Mouse (Mus musculus) gastrocnemius, adult 18-20 months (tissue): ENCODE results near the gene Fhl3. TPM values are rescaled to one million over a fixed set of nuclear protein-coding genes. Genes with fewer than 3 reads are reported as not detected.

ENCODE experiments used
- DNase-seq: peaks from one replicate; pipeline ENCODE4 v3.0.0; 2021; ENCODE audit warnings: low spot score
- microRNA-seq: library from miRNA; unstranded; fragments of <30 nt; microRNA quantifications from one replicate; pipeline ENCODE4 v1.2.0, GENCODE M21; 2021
- total RNA-seq, 2 experiments: library from RNA; stranded (reverse); gene quantifications; 2 replicates each; pipeline ENCODE4 v1.2.3; 2021

Gene Fhl3
- total RNA-seq, 2 experiments from 2014 or later: 271 to 315 TPM

DNA sequence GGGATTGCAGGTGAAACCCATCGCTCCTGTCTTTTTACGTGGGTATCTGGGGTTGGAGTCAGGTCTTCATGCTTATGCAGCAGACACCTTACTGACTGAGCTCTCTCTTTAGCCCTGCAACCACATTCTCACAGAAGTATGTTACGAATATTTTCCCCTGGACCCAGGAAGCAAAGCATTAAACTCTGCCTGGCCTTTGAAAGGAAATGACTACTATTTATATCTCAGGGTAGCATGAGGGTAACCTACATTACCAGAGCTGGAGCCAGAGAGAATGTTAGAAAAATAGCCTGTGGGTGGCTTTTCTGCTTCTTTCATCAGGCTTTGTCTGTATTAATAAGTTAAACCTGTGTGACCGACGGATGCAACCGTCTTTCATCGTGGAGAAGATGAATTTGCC, 55.0 kb downstream of the Fhl3 start:
- DNase-seq: no peak

Small RNA genes within 50 kb of the gene (microRNA-seq; reads per million reads assigned to microRNA genes)
- gene Gm24721 (not detected), gene Mir697 (not detected), gene Mir698 (not detected)

Other genes with a start within 250 kb of the Fhl3 start
- not detected for gene 3100002H09Rik, start 89.9 kb upstream of the Fhl3 start, total RNA-seq
- under 1 TPM; 0.31 to 0.39 TPM for gene Pou3f1, start 43.9 kb upstream of the Fhl3 start, total RNA-seq
- gene Utp11, start 7.1 kb upstream of the Fhl3 start, total RNA-seq: 10 to 100 TPM; 18.4 to 22.7 TPM
- 10 to 100 TPM; 12.7 to 13.9 TPM for gene Sf3a3, start 14.1 kb downstream of the Fhl3 start, total RNA-seq
- gene Inpp5b, start 41.1 kb downstream of the Fhl3 start, total RNA-seq: 1 to 10 TPM; 7.4 to 8.1 TPM
- 10 to 100 TPM; 11.1 to 12.1 TPM for gene Mtf1, start 101.4 kb downstream of the Fhl3 start, total RNA-seq
- 10 to 100 TPM; 10.4 to 11.9 TPM for gene Yrdc, start 150.0 kb downstream of the Fhl3 start, total RNA-seq
- gene 1110065P20Rik, start 150.5 kb downstream of the Fhl3 start, total RNA-seq: 10 to 100 TPM; 19.7 to 23.0 TPM
- gene Maneal, start 161.5 kb downstream of the Fhl3 start, total RNA-seq: under 1 TPM; 0.23 to 0.52 TPM
- gene Epha10, start 180.2 kb downstream of the Fhl3 start, total RNA-seq: not detected
- gene 9930104L06Rik, start 236.3 kb downstream of the Fhl3 start, total RNA-seq: 1 to 10 TPM; 6.2 to 6.5 TPM
- gene Cdca8, start 238.6 kb downstream of the Fhl3 start, total RNA-seq: under 1 TPM in 1 of 2 experiments, not detected in 1; 0.62 TPM